Mouse (Mus musculus) MEL (cell line): ENCODE results near the gene Ckap5.

Experiments used
- CTCF ChIP-seq, 3 experiments: IDR thresholded peaks in 2 of 3; conservative IDR thresholded peaks in 1 of 3; 2 replicates each; pipeline ENCODE4 v1.5.1; 2011 to 2012; ENCODE audit warnings: low read length in 3 of 3, low read depth in 2 of 3, mild to moderate bottlenecking in 2 of 3, improper control_type of control experiment in 1 of 3, inconsistent platforms in 1 of 3, mixed read lengths in 1 of 3, moderate library complexity in 1 of 3; ENCODE audit not compliant: control insufficient read depth in 1 of 3, insufficient read depth in 1 of 3, poor library complexity in 1 of 3, severe bottlenecking in 1 of 3
- EP300 ChIP-seq, 2 experiments: IDR thresholded peaks; 2 replicates each; pipeline ENCODE4 v1.6.1; 2011; ENCODE audit warnings: improper control_type of control experiment in 2 of 2, low read length in 2 of 2, low read depth in 1 of 2, mild to moderate bottlenecking in 1 of 2
- ETS1 ChIP-seq: IDR thresholded peaks from 2 replicates; pipeline ENCODE4 v1.6.1; 2012; ENCODE audit warnings: low read depth, mild to moderate bottlenecking, inconsistent platforms, low read length, improper control_type of control experiment, moderate library complexity
- JUND ChIP-seq: IDR thresholded peaks from 2 replicates; pipeline ENCODE4 v1.6.1; 2011; ENCODE audit warnings: low read depth, mild to moderate bottlenecking, improper control_type of control experiment, low read length
- MEF2A ChIP-seq: IDR thresholded peaks from 2 replicates; pipeline ENCODE4 v1.6.1; 2014; ENCODE audit warnings: low read depth, mild to moderate bottlenecking, inconsistent platforms, low read length, improper control_type of control experiment; ENCODE audit not compliant: poor library complexity, insufficient replicate concordance, severe bottlenecking; ENCODE audit errors: extremely low read depth
- SIN3A ChIP-seq: IDR thresholded peaks from 2 replicates; pipeline ENCODE4 v1.6.1; 2012; ENCODE audit warnings: low read length, improper control_type of control experiment, inconsistent platforms
- TCF12 ChIP-seq: IDR thresholded peaks from 2 replicates; pipeline ENCODE4 v1.6.1; 2014; ENCODE audit warnings: low read depth, mild to moderate bottlenecking, inconsistent platforms, low read length, improper control_type of control experiment, moderate library complexity
- UBTF ChIP-seq: IDR thresholded peaks from 2 replicates; pipeline ENCODE4 v1.6.1; 2012; ENCODE audit warnings: low read depth, mild to moderate bottlenecking, inconsistent platforms, low read length, improper control_type of control experiment, moderate library complexity, borderline replicate concordance; ENCODE audit not compliant: insufficient read depth
- ZKSCAN1 ChIP-seq: IDR thresholded peaks from 2 replicates; pipeline ENCODE4 v1.6.1; 2012; ENCODE audit warnings: low read depth, mild to moderate bottlenecking, inconsistent platforms, low read length, improper control_type of control experiment, moderate library complexity
- ZNF384 ChIP-seq: IDR thresholded peaks from 2 replicates; pipeline ENCODE4 v1.6.1; 2012; ENCODE audit warnings: low read depth, mild to moderate bottlenecking, inconsistent platforms, low read length, improper control_type of control experiment

DNA sequence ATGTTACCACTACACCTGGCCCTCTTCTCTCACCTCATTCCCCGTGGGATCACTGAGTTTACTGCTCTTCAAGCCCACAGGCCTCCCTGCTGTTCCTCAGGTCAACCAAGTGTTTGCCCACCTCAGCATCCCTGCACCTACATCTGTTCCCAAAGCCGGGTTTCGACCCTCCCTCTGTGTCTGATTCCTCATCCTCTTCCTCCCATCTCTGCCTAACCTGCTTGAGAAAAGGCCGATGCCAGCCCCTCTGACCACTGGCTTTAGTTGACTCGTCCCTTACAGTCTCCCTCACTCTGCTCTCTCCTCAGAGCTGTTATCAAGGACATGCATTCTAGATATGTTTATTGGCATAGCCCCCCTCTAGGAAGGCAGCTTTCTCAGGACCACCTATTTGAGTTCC lies 100.9 kb downstream of the Ckap5 start:
- TF ChIP-seq CTCF (IDR thresholded peaks at IDR 0.05 in 2 of 3, conservative IDR thresholded peaks at IDR 0.05 in 1 of 3; ENCODE audit: control insufficient read depth in 1 of 3, insufficient read depth in 1 of 3, low read depth in 2 of 3, low read length in 3 of 3, poor library complexity in 1 of 3, severe bottlenecking in 1 of 3) (no peak), ETS1 (no peak), JUND (no peak), UBTF (no peak), ZNF384 (no peak), EP300 (IDR thresholded peaks at IDR 0.05; ENCODE audit: low read depth in 1 of 2, low read length in 2 of 2) (no peak), ZKSCAN1 (no peak), SIN3A (no peak), TCF12 (no peak), MEF2A (no peak)
